Mouse (Mus musculus) megakaryocyte-erythroid progenitor cell, adult 5 weeks (primary cell): ENCODE measurements around the gene Olfr23. TPM values are rescaled to one million over a fixed set of nuclear protein-coding genes. Genes with fewer than 3 reads are reported as not detected.

ENCODE experiments used
- polyA plus RNA-seq: library from polyadenylated mRNA; stranded (reverse); fragments of >175 nt; gene quantifications from 2 replicates; pipeline ENCODE4 v1.2.3, GENCODE M21; 2012

The Olfr23 gene
- not detected in 2 replicates for polyA plus RNA-seq

DNA sequence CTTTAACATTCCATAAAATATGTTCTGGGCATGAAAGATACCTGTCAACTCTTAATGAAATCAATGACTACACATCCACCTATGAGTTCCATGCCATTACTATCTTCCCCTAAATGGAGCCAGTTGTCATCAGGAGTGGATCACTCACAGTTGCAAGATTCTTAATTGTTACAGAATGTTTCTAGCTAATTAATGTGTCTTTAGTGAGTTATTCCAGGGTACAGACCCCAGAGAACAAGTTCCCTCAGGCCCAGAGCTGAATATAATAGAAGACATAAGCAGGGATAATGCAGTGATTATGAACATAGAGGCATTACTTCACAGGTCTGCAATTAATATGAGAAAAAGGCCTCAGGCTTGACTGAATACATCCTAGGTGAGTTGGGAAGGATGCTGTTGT is at the start of gene Olfr23:
Gene Olfr23 (plus strand): TSS at position 301 of the 400 bp plus-strand sequence.

DNA sequence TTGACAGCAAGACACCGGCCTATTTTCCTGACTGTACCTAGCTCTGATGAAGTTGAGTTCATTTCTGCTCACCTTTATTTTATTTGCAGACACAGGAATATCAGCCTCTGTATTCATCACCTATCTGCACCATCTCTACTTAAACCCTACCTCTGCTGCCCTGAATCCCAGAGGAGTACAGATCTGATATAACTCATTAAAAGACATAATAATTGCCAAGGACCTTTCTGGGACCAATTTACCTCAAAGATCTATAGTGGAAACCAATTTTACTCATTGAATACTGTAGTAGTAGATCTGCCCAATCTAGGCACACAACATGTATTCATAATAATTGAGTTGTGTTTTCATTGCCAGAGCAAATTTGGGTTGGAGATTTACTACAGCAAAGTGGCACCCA is 45.8 kb upstream of the Olfr23 start, which contains the start of gene Olfr394:
Gene Olfr394 (minus strand): TSS at position 101 of the 400 bp plus-strand sequence.

DNA sequence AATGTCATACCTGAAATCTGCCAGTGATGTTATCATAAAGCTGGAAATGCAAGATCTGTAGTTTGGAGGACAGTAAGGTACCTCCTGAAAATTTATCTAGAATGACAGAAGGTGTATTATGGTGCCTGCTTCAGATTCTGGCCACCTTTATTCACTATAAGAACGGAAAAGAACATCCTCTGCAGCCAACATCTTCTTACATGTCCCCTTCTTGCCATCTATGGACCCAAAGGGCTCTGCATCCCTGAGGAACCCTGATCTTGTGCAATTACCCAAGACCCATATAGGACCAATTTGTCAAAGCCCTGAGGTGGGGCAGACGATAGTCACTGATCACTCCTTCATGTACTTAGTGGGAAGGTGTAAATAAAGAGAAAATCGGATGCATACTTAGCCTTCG is 27.3 kb upstream of the Olfr23 start, which contains the start of gene Olfr395:
Gene Olfr395 (minus strand): TSS at position 101 of the 400 bp plus-strand sequence.

DNA sequence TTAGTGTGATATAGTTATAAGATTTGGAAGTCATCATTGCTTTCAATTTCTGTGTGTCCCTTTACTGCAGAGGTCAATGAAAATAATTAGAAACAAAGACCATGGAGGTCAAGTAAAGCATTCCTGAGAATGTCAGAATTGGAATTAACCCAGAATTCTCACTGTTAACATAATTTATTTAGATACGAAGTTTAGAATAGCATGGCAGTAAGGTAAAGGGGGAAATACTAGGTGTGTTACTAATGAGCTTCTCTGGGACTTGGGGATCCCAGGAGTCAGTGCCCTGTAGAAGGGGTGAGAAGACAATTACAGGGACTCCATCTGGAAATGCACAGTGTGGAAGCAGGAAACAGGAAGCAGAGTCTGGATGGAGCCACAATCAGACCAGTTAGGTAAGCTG is 24.0 kb downstream of the Olfr23 start, which contains the start of gene Olfr397:
Gene Olfr397 (plus strand): TSS at position 301 of the 400 bp plus-strand sequence.

DNA sequence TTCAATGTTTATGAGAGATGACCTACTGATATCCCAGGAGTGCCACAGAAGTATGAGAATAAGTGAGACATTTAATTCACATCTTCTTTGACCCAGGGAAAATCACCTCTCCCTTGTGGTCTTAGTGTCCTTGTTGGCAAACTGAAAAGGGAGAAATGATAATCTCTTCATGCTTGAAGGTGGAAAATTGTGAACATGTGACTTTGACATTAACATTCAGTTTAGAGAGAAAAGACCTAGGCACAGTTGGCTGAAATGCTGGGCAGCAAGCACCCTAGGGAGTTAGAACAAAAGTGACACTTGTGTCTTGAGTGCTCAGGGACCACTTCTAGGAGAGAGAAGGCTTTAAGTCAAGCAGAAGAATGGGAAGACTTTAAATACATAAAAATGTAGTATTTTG is 53.8 kb downstream of the Olfr23 start, which contains the start of gene Olfr398:
Gene Olfr398 (minus strand): TSS at position 101 of the 400 bp plus-strand sequence.

Other genes starting within 250 kb of the Olfr23 start
- not detected in 2 replicates for gene Zfp735, start 247.9 kb upstream of the Olfr23 start, polyA plus RNA-seq
- not detected in 2 replicates for gene Olfr389, start 156.0 kb upstream of the Olfr23 start, polyA plus RNA-seq
- gene Olfr390, start 153.7 kb upstream of the Olfr23 start, polyA plus RNA-seq, result not detected in 2 replicates
- gene Olfr391-ps, start 133.6 kb upstream of the Olfr23 start, polyA plus RNA-seq, result not detected in 2 replicates
- gene Olfr392, start 119.6 kb upstream of the Olfr23 start, polyA plus RNA-seq, result not detected in 2 replicates
- not detected in 2 replicates for gene Olfr393, start 85.2 kb upstream of the Olfr23 start, polyA plus RNA-seq
- gene Olfr394, start 45.9 kb upstream of the Olfr23 start, polyA plus RNA-seq, result not detected in 2 replicates
- gene Olfr395, start 27.4 kb upstream of the Olfr23 start, polyA plus RNA-seq, result not detected in 2 replicates
- not detected in 2 replicates for gene Olfr397, start 24.1 kb downstream of the Olfr23 start, polyA plus RNA-seq
- 0.02 TPM in 1 of 2 replicates, not detected in the other for gene Olfr398, start 53.7 kb downstream of the Olfr23 start, polyA plus RNA-seq
- gene Olfr139, start 119.9 kb downstream of the Olfr23 start, polyA plus RNA-seq, result not detected in 2 replicates
- gene Olfr399, start 119.9 kb downstream of the Olfr23 start, polyA plus RNA-seq, result not detected in 2 replicates
- gene Zfp616, start 133.3 kb downstream of the Olfr23 start, polyA plus RNA-seq, result not detected in 2 replicates
- not detected in 2 replicates for gene Olfr401, start 177.0 kb downstream of the Olfr23 start, polyA plus RNA-seq
- not detected in 2 replicates for gene Olfr402, start 216.9 kb downstream of the Olfr23 start, polyA plus RNA-seq
- not detected in 2 replicates for gene Olfr403, start 249.6 kb downstream of the Olfr23 start, polyA plus RNA-seq